Mouse (Mus musculus) CH12.LX (cell line): ENCODE measurements around the gene E330009J07Rik. TPM values are rescaled to one million over a fixed set of nuclear protein-coding genes. Genes with fewer than 3 reads are reported as not detected.

ENCODE experiments used
- DNase-seq: peaks from one replicate; pipeline ENCODE4 v3.0.0-alpha.2; 2013; ENCODE audit errors: extremely low read depth
- H3K27ac ChIP-seq: 2 replicates; pipeline ENCODE4 v1.5.1; 2012; ENCODE audit warnings: low read depth, mild to moderate bottlenecking, control low read depth, moderate library complexity; ENCODE audit not compliant: insufficient read depth
- H3K27me3 ChIP-seq: replicated peaks from 2 replicates; pipeline ENCODE3; 2012; ENCODE audit warnings: inconsistent platforms
- H3K36me3 ChIP-seq, 2 experiments: replicated peaks in 1 of 2; 2 replicates each; pipeline versions ENCODE3 to v1.6.1; 2012; ENCODE audit warnings: inconsistent platforms in 1 of 2, low read length in 1 of 2, mild to moderate bottlenecking in 1 of 2, mixed read lengths in 1 of 2, moderate library complexity in 1 of 2; ENCODE audit not compliant: control insufficient read depth in 1 of 2, insufficient read depth in 1 of 2
- H3K4me1 ChIP-seq, 2 experiments: 2 replicates each; pipeline ENCODE4 v1.6.1; 2012; ENCODE audit warnings: inconsistent platforms in 1 of 2, moderate library complexity in 1 of 2; ENCODE audit not compliant: insufficient read depth in 2 of 2, control insufficient read depth in 1 of 2
- H3K4me2 ChIP-seq: 2 replicates; pipeline ENCODE4 v1.6.1; 2012; ENCODE audit warnings: low read depth, mild to moderate bottlenecking, control low read depth; ENCODE audit not compliant: poor library complexity, insufficient read depth, severe bottlenecking
- H3K4me3 ChIP-seq, 3 experiments: fragments of 150-350 bp in 1 of 3; sonication (generic) in 1 of 3; replicated peaks in 1 of 3; 2 replicates each; pipeline versions ENCODE3 to v1.5.1; 2011 to 2012; ENCODE audit warnings: low read depth in 2 of 3, low read length in 2 of 3, mild to moderate bottlenecking in 2 of 3, moderate library complexity in 2 of 3, control low read depth in 1 of 3, improper control_type of control experiment in 1 of 3, inconsistent platforms in 1 of 3, mixed read lengths in 1 of 3; ENCODE audit not compliant: poor library complexity in 1 of 3
- H3K79me2 ChIP-seq: replicated peaks from 2 replicates; pipeline ENCODE4 v1.6.1; 2012; ENCODE audit warnings: mild to moderate bottlenecking, moderate library complexity; ENCODE audit not compliant: control insufficient read depth, poor library complexity, insufficient read depth, severe bottlenecking; ENCODE audit errors: extremely low read depth
- H3K9ac ChIP-seq: 2 replicates; pipeline ENCODE4 v1.6.1; 2012; ENCODE audit warnings: low read depth, mild to moderate bottlenecking, control low read depth, moderate library complexity; ENCODE audit not compliant: insufficient read depth
- H3K9me3 ChIP-seq: replicated peaks from 2 replicates; pipeline ENCODE3; 2012; ENCODE audit warnings: low read length, inconsistent platforms, mixed read lengths
- CHD1 ChIP-seq: IDR thresholded peaks from 2 replicates; pipeline ENCODE4 v1.6.1; 2012; ENCODE audit warnings: low read depth, low read length, improper control_type of control experiment, inconsistent platforms
- CTCF ChIP-seq, 2 experiments: IDR thresholded peaks in 1 of 2; conservative IDR thresholded peaks in 1 of 2; 2 replicates each; pipeline ENCODE4 v1.5.1; 2011 to 2012; ENCODE audit warnings: low read depth in 2 of 2, low read length in 2 of 2, improper control_type of control experiment in 1 of 2, inconsistent platforms in 1 of 2, mild to moderate bottlenecking in 1 of 2, moderate library complexity in 1 of 2
- HCFC1 ChIP-seq: IDR thresholded peaks from 2 replicates; pipeline ENCODE4 v1.6.1; 2012; ENCODE audit warnings: low read depth, mild to moderate bottlenecking, inconsistent platforms, low read length, improper control_type of control experiment
- KAT2A ChIP-seq: IDR thresholded peaks from 2 replicates; pipeline ENCODE4 v1.6.1; 2012; ENCODE audit warnings: low read length, improper control_type of control experiment, inconsistent platforms; ENCODE audit not compliant: insufficient replicate concordance
- MAFK ChIP-seq: IDR thresholded peaks from 2 replicates; pipeline ENCODE4 v1.6.1; 2011; ENCODE audit warnings: low read length, improper control_type of control experiment; ENCODE audit not compliant: insufficient replicate concordance
- PAX5 ChIP-seq: IDR thresholded peaks from 2 replicates; pipeline ENCODE4 v1.6.1; 2012; ENCODE audit warnings: low read length, inconsistent platforms, mixed read lengths
- RCOR1 ChIP-seq: conservative IDR thresholded peaks from 2 replicates; pipeline ENCODE4 v1.6.1; 2012; ENCODE audit warnings: low read depth, mild to moderate bottlenecking, inconsistent platforms, low read length, improper control_type of control experiment
- SIN3A ChIP-seq: IDR thresholded peaks from 2 replicates; pipeline ENCODE4 v1.6.1; 2012; ENCODE audit warnings: low read length, improper control_type of control experiment, inconsistent platforms
- USF2 ChIP-seq: conservative IDR thresholded peaks from 2 replicates; pipeline ENCODE4 v1.6.1; 2011; ENCODE audit warnings: low read depth, low read length, improper control_type of control experiment
- ZNF384 ChIP-seq: IDR thresholded peaks from 2 replicates; pipeline ENCODE4 v1.6.1; 2012; ENCODE audit warnings: low read depth, low read length, improper control_type of control experiment, inconsistent platforms
- dilution Hi-C: fragments of 300-500 bp; cut with MboI; formaldehyde crosslinking; loops from 2 replicates; pipeline ENCODE4 v1.14.3; 2020; ENCODE audit warnings: low sequenced_read_pairs; ENCODE audit not compliant: extremely low pct_unique_long_range_greater_than_20kb, extremely low pct_ligation_motif_present
- in situ Hi-C: fragments of 300-500 bp; cut with MboI; formaldehyde crosslinking; loops from 3 replicates; pipeline ENCODE4 v1.14.3; 2019; ENCODE audit warnings: low sequenced_read_pairs, low pct_ligation_motif_present, low pct_unique_long_range_greater_than_20kb, mixed read lengths
- polyA plus RNA-seq: library from polyadenylated mRNA; unstranded; fragments of >175 nt; gene quantifications from 2 replicates; pipeline ENCODE4 v1.2.1, GENCODE M21; 2012; ENCODE audit warnings: low read depth; ENCODE audit not compliant: insufficient read length
- total RNA-seq, 2 experiments: library from RNA; depleted of rRNA; stranded (reverse); fragments of 300-350 nt in 1 of 2; fragments of >200 nt in 1 of 2; gene quantifications; 2 replicates each; pipeline ENCODE4 v1.2.3; 2012 to 2014

The E330009J07Rik gene
- total and polyA plus RNA-seq, 3 experiments, result 12.3 to 21.6 (median 13.1) TPM

DNA sequence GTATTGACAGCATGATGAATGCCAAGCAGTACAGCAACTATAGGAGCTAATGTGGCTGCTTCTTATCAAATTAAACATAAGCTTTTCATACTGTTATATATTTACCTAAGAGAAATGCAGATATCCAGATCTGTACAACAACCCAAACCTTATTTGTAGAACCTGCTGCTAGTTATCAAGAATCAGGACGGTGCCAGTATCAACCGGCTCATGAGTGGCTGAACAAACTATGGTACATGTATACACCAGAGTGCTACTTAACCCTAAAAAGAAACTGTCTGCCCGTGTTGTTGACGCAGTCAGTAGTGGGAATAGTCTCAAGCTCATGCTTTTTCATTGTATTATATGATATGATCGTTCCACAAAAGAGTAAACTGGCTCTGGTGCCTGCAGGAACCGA is 64.9 kb downstream of the E330009J07Rik start:
- H3K36me3 ChIP-seq, result peaks cover 14 to 67% of the 10 kb centered on the region in 2 experiments

GRCm38 (mm10) chr6:40353360-40353759 is 82.6 kb downstream of the E330009J07Rik start:
- no peak overlapping the region for H3K27ac ChIP-seq
- 0 out of 2 replicates have a peak, but pooled peaks cover 2% of the 10 kb centered on the region for H3K79me2 ChIP-seq
- dilution Hi-C loops (no loop called here), in situ Hi-C loops (no loop called here)
- H3K9ac ChIP-seq, result no peak overlapping the region
- H3K4me3 ChIP-seq, result no peak overlapping the region
- peaks cover 22 to 76% of the 10 kb centered on the region in 2 experiments for H3K36me3 ChIP-seq
- DNase-seq, result peak; percentile 26
- H3K27me3 ChIP-seq, result no peaks in the 10 kb centered on the region
- no peaks in the 10 kb centered on the region for H3K9me3 ChIP-seq
- peaks cover 0 to 11% of the 10 kb centered on the region in 2 experiments; a peak in 1 of 4 replicates for H3K4me1 ChIP-seq
- TF ChIP-seq MAFK, result no peak
- TF ChIP-seq HCFC1, result no peak
- no peak for TF ChIP-seq ZNF384
- TF ChIP-seq KAT2A, result no peak
- no peak for TF ChIP-seq PAX5
- TF ChIP-seq CTCF (conservative IDR thresholded peaks at IDR 0.05 in 1 of 2, IDR thresholded peaks at IDR 0.05 in 1 of 2; ENCODE audit: low read depth in 2 of 2, low read length in 2 of 2), result peak in 1 of 2 experiments; percentile 42; a peak in 2 of 4 replicates
- H3K4me2 ChIP-seq, result no peak overlapping the region

More for the DNA sequence above, 64.9 kb downstream of the E330009J07Rik start:
- no peaks in the 10 kb centered on the region for H3K4me1 ChIP-seq
- in situ Hi-C loops (no loop called here), dilution Hi-C loops (no loop called here)
- H3K27me3 ChIP-seq, result no peaks in the 10 kb centered on the region
- H3K4me2 ChIP-seq, result no peak overlapping the region
- no peaks in the 10 kb centered on the region for H3K9me3 ChIP-seq
- no peak for DNase-seq
- TF ChIP-seq USF2 (no peak), RCOR1 (no peak), CHD1 (no peak), SIN3A (no peak)
- TF ChIP-seq, all 38 proteins: peak for 0
- no peak overlapping the region for H3K9ac ChIP-seq
- no peak overlapping the region for H3K4me3 ChIP-seq
- no peaks in the 10 kb centered on the region for H3K79me2 ChIP-seq
- no peak overlapping the region for H3K27ac ChIP-seq

Other genes starting within 250 kb of the E330009J07Rik start
- 24.8 and 26.9 TPM in 2 replicates for gene Agk, start 111.0 kb downstream of the E330009J07Rik start, total RNA-seq (2012; rRNA removed)
- gene Agk, start 111.0 kb downstream of the E330009J07Rik start, total RNA-seq (2014; rRNA removed), result 41.5 and 42.5 TPM in 2 replicates
- 22.1 and 26.1 TPM in 2 replicates for gene Agk, start 111.0 kb downstream of the E330009J07Rik start, polyA plus RNA-seq
- gene Wee2, start 3.0 kb upstream of the E330009J07Rik start, total RNA-seq (2012; rRNA removed), result not detected in 2 replicates
- gene Wee2, start 3.0 kb upstream of the E330009J07Rik start, total RNA-seq (2014; rRNA removed), result not detected in 2 replicates
- gene Wee2, start 3.0 kb upstream of the E330009J07Rik start, polyA plus RNA-seq, result not detected in 2 replicates
- 70.2 and 84.1 TPM in 2 replicates for gene Ssbp1, start 35.2 kb upstream of the E330009J07Rik start, total RNA-seq (2012; rRNA removed)
- 109 and 110 TPM in 2 replicates for gene Ssbp1, start 35.2 kb upstream of the E330009J07Rik start, total RNA-seq (2014; rRNA removed)
- gene Ssbp1, start 35.2 kb upstream of the E330009J07Rik start, polyA plus RNA-seq, result 118 and 147 TPM in 2 replicates
- gene Tas2r137, start 55.1 kb upstream of the E330009J07Rik start, total RNA-seq (2012; rRNA removed), result not detected in 2 replicates
- not detected in 2 replicates for gene Tas2r137, start 55.1 kb upstream of the E330009J07Rik start, total RNA-seq (2014; rRNA removed)
- gene Tas2r137, start 55.1 kb upstream of the E330009J07Rik start, polyA plus RNA-seq, result not detected in 2 replicates
- not detected in 2 replicates for gene Tas2r108, start 57.4 kb upstream of the E330009J07Rik start, total RNA-seq (2012; rRNA removed)
- gene Tas2r108, start 57.4 kb upstream of the E330009J07Rik start, total RNA-seq (2014; rRNA removed), result not detected in 2 replicates
- not detected in 2 replicates for gene Tas2r108, start 57.4 kb upstream of the E330009J07Rik start, polyA plus RNA-seq
- gene Prss37, start 83.4 kb upstream of the E330009J07Rik start, total RNA-seq (2012; rRNA removed), result not detected in 2 replicates
- gene Prss37, start 83.4 kb upstream of the E330009J07Rik start, total RNA-seq (2014; rRNA removed), result not detected in 2 replicates
- gene Prss37, start 83.4 kb upstream of the E330009J07Rik start, polyA plus RNA-seq, result not detected in 2 replicates
- gene Olfr461, start 118.9 kb upstream of the E330009J07Rik start, total RNA-seq (2012; rRNA removed), result not detected in 2 replicates
- not detected in 2 replicates for gene Olfr461, start 118.9 kb upstream of the E330009J07Rik start, total RNA-seq (2014; rRNA removed)
- gene Olfr461, start 118.9 kb upstream of the E330009J07Rik start, polyA plus RNA-seq, result not detected in 2 replicates
- gene Olfr460, start 133.4 kb upstream of the E330009J07Rik start, total RNA-seq (2012; rRNA removed), result not detected in 2 replicates
- gene Olfr460, start 133.4 kb upstream of the E330009J07Rik start, total RNA-seq (2014; rRNA removed), result not detected in 2 replicates
- gene Olfr460, start 133.4 kb upstream of the E330009J07Rik start, polyA plus RNA-seq, result not detected in 2 replicates
- 0.71 and 1.4 TPM in 2 replicates for gene Clec5a, start 149.7 kb upstream of the E330009J07Rik start, total RNA-seq (2012; rRNA removed)
- gene Clec5a, start 149.7 kb upstream of the E330009J07Rik start, total RNA-seq (2014; rRNA removed), result 1.0 and 1.7 TPM in 2 replicates
- gene Clec5a, start 149.7 kb upstream of the E330009J07Rik start, polyA plus RNA-seq, result 0.97 and 1.1 TPM in 2 replicates
- not detected in 2 replicates for gene Tas2r138, start 177.2 kb upstream of the E330009J07Rik start, total RNA-seq (2012; rRNA removed)
- gene Tas2r138, start 177.2 kb upstream of the E330009J07Rik start, total RNA-seq (2014; rRNA removed), result not detected in 2 replicates
- gene Tas2r138, start 177.2 kb upstream of the E330009J07Rik start, polyA plus RNA-seq, result not detected in 2 replicates
- not detected in 2 replicates for gene Mgam, start 192.7 kb upstream of the E330009J07Rik start, total RNA-seq (2012; rRNA removed)
- not detected in 2 replicates for gene Mgam, start 192.7 kb upstream of the E330009J07Rik start, total RNA-seq (2014; rRNA removed)
- 0.04 and 0.06 TPM in 2 replicates for gene Mgam, start 192.7 kb upstream of the E330009J07Rik start, polyA plus RNA-seq